Mouse (Mus musculus) Patski (cell line): Measurements from ENCODE around the gene Samd1. TPM values are rescaled to one million over a fixed set of nuclear protein-coding genes. Genes with fewer than 3 reads are reported as not detected.
A peak's percentile ranks its signal among the peaks of the same experiment; 100 is the strongest.

Experiments
- ATAC-seq: fragments of 100-300 bp; one replicate; pipeline ENCODE4 v1.8.0; 2021
- CTCF ChIA-PET: fragments of 350-600 bp; sonication (Branson Sonifier 250); formaldehyde crosslinking; loops from one replicate; lab custom pipeline; 2022; ENCODE audit warnings: inconsistent platforms; lab: Charles Lee
- POLR2A ChIA-PET: fragments of 350-600 bp; sonication (Branson Sonifier 250); formaldehyde crosslinking; loops from one replicate; lab custom pipeline; 2022; ENCODE audit warnings: antibody characterized with exemption, inconsistent platforms; lab: Charles Lee
- DNase-seq: peaks from one replicate; pipeline ENCODE4 v3.0.0-alpha.2; 2011; ENCODE audit warnings: low read depth, low spot score
- H3K27me3 ChIP-seq: fragments of 371-371 bp; one replicate; pipeline ENCODE4 v1.5.1; 2021
- CTCF ChIP-seq: fragments of 100-300 bp; IDR thresholded peaks from one replicate; pipeline ENCODE4 v1.5.1; 2021
- in situ Hi-C: fragments of 300-500 bp; cut with MboI; formaldehyde crosslinking; loops from 3 replicates; pipeline ENCODE4 v1.11.1; 2018; ENCODE audit warnings: low pct_unique_long_range_greater_than_20kb, mixed read lengths
- polyA plus RNA-seq: library from polyadenylated mRNA; unstranded; gene quantifications from one replicate; pipeline ENCODE4 v1.2.3, GENCODE M21; 2021

The Samd1 gene
- polyA plus RNA-seq, 1 experiment from 2014 or later, result 42.5 TPM

DNA sequence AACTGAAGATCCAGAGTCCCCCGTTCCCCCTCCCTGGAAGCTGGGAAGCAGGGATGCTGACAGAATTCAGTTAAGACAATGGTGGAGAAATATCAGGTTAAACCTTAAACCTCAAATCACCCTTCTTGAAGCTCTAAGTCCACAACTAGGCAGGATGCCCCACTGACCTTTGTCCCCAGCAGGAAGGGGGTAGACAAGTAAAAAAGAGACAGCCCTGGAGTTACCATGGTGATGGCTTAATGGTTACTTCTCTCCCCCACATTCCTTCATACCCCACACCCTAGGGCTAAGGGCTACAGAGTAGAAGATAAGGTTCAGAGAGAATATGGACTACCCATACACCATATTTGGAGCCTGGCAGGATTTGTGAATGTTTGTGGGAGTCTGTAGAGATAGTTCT is 26.2 kb downstream of the Samd1 start:
- ATAC-seq (no peak), DNase-seq (no peak)
- ChIA-PET POLR2A (interaction anchor here (0.5 to 0.8 kb wide), 3 partner anchors 16 to 58 kb away, joined by 3 read pairs; no protein-coding TSS in a partner anchor), CTCF (interaction anchor here (1.0 to 1.7 kb wide), 3 partner anchors 13 to 22 kb away, joined by 3 to 6 read pairs (median 6); partner anchors contain the start of gene 2210011C24Rik)
- in situ Hi-C loops, result loop anchor here (25.0 kb wide), 1 partner anchor 639 kb away; the partner anchor contains the start of gene Ier2
- no peaks in the 10 kb centered on the region for H3K27me3 ChIP-seq
- no peak for TF ChIP-seq CTCF

GRCm38 (mm10) chr8:84024171-84024570 is 26.7 kb downstream of the Samd1 start:
- DNase-seq (no peak), ATAC-seq (no peak)
- ChIA-PET CTCF (interaction anchor here (0.6 to 1.7 kb wide), 5 partner anchors 13 to 141 kb away, joined by 3 to 6 read pairs (median 3); partner anchors contain the start of gene 2210011C24Rik), POLR2A (interaction anchor here (0.7 to 0.8 kb wide), 2 partner anchors 25 to 37 kb away, joined by 3 read pairs; no protein-coding TSS in a partner anchor)
- H3K27me3 ChIP-seq, result no peaks in the 10 kb centered on the region
- in situ Hi-C loops, result loop anchor here (25.0 kb wide), 1 partner anchor 638 kb away; the partner anchor contains the start of gene Ier2
- TF ChIP-seq CTCF, result no peak

- CTCF ChIA-PET, result no interaction called here
- H3K27me3 ChIP-seq, result no peaks in the 10 kb centered on the region
- TF ChIP-seq CTCF, result no peak
- no peak for DNase-seq
- in situ Hi-C loops, result no loop called here
- ATAC-seq, result no peak
- POLR2A ChIA-PET, result interaction anchor here (0.6 kb wide), 1 partner anchor 234 kb away, joined by 3 read pairs; no protein-coding TSS in a partner anchor
Measured at GRCm38 (mm10) chr8:84025863-84026262, 28.4 kb downstream of the Samd1 start.

- CTCF ChIA-PET, result no interaction called here
Measured at GRCm38 (mm10) chr8:84027449-84027848, 30.0 kb downstream of the Samd1 start.

DNA sequence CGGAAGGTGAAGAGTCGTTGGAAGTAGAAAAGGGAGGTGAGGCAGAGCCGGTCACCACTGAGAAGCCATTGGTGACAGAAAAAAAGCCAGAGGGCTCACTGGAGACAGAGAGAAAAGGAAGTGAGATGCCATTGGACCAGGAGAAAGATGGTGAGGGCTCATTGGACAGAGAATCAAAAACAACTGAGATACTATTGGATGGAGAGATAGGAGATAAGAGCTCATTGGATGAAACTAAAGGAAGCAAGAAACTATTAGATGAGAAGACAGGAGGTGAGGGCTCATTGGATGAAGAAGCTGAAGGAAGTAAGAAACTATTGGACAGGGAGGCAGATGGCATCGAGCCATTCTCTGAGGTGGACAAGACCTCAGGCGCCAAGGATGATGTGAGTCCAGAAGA is 31.8 kb downstream of the Samd1 start:
- POLR2A ChIA-PET, result no interaction called here
- ATAC-seq (no peak), DNase-seq (no peak)
- TF ChIP-seq CTCF, result no peak
- no peaks in the 10 kb centered on the region for H3K27me3 ChIP-seq
- CTCF ChIA-PET, result interaction anchor here (0.7 kb wide), 1 partner anchor 35 kb away, joined by 3 read pairs; no protein-coding TSS in a partner anchor
- in situ Hi-C loops, result no loop called here

More at GRCm38 (mm10) chr8:84027449-84027848, 30.0 kb downstream of the Samd1 start:
- no peak for TF ChIP-seq CTCF
- POLR2A ChIA-PET, result interaction anchor here (0.9 to 1.0 kb wide), 2 partner anchors 16 to 98 kb away, joined by 3 read pairs; partner anchors contain the start of gene Podnl1
- DNase-seq (no peak), ATAC-seq (no peak)
- in situ Hi-C loops, result no loop called here
- no peaks in the 10 kb centered on the region for H3K27me3 ChIP-seq

DNA sequence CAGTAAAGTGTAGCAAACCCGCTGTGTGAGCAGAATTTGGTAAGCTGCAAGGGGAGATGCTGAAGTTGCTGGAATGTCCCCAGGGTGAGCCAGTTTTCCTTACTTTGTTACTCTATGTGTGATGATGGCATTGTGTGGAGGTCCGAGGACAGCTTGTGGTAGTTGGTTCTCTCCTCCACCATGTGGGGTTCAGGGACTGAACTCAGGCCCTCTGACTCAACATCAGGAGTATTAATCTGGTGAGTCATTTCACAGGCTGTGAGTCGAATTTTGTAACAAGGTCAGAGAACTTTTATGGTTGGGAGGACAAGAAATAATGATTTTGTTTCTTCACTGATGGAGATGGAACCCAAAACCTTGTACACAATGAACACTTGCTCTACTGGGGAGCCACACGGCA is 35.3 kb downstream of the Samd1 start:
- peak; percentile 64 for DNase-seq
- POLR2A ChIA-PET, result interaction anchor here (0.5 kb wide), 1 partner anchor 126 kb away, joined by 3 read pairs; no protein-coding TSS in a partner anchor
- peak; percentile 73 for ATAC-seq
- CTCF ChIA-PET, result no interaction called here
- no peak for TF ChIP-seq CTCF
- in situ Hi-C loops, result no loop called here
- no peaks in the 10 kb centered on the region for H3K27me3 ChIP-seq

DNA sequence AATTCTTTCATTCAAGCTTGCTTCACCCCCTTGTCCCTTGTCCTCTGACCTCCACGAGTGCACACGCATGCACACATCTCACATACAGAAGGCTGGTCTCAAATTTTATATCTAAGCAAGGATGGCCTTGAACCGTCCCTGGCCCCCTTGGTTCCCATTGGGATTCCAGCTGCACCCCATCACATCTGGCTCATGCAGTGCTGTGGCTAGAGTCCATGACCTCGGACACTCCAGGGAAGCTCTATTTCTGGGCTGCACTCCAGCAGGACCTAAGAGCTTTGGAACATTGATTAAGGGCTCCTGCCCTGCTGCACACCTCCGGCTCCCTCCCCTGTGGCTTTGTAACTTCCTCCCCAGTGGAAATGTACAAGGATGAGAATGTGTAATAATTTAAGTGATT is 40.5 kb downstream of the Samd1 start:
- POLR2A ChIA-PET, result no interaction called here
- no peaks in the 10 kb centered on the region for H3K27me3 ChIP-seq
- in situ Hi-C loops, result loop anchor here (5.0 kb wide), 1 partner anchor 134 kb away; no protein-coding TSS in a partner anchor
- TF ChIP-seq CTCF, result no peak
- CTCF ChIA-PET, result interaction anchor here (1.1 to 2.0 kb wide), 7 partner anchors 14 to 144 kb away, joined by 3 to 6 read pairs (median 4); partner anchors contain the start of gene Rfx1
- DNase-seq (no peak), ATAC-seq (no peak)

GRCm38 (mm10) chr8:84039050-84039449 is 41.6 kb downstream of the Samd1 start:
- ChIA-PET POLR2A (no interaction called here), CTCF (interaction anchor here (0.6 to 2.0 kb wide), 10 partner anchors 15 to 149 kb away, joined by 3 to 6 read pairs (median 4); partner anchors contain the start of gene Rfx1)
- DNase-seq (peak; percentile 33), ATAC-seq (no peak)
- in situ Hi-C loops, result loop anchor here (5.0 kb wide), 1 partner anchor 133 kb away; no protein-coding TSS in a partner anchor
- H3K27me3 ChIP-seq, result no peaks in the 10 kb centered on the region
- TF ChIP-seq CTCF, result peak; percentile 92

DNA sequence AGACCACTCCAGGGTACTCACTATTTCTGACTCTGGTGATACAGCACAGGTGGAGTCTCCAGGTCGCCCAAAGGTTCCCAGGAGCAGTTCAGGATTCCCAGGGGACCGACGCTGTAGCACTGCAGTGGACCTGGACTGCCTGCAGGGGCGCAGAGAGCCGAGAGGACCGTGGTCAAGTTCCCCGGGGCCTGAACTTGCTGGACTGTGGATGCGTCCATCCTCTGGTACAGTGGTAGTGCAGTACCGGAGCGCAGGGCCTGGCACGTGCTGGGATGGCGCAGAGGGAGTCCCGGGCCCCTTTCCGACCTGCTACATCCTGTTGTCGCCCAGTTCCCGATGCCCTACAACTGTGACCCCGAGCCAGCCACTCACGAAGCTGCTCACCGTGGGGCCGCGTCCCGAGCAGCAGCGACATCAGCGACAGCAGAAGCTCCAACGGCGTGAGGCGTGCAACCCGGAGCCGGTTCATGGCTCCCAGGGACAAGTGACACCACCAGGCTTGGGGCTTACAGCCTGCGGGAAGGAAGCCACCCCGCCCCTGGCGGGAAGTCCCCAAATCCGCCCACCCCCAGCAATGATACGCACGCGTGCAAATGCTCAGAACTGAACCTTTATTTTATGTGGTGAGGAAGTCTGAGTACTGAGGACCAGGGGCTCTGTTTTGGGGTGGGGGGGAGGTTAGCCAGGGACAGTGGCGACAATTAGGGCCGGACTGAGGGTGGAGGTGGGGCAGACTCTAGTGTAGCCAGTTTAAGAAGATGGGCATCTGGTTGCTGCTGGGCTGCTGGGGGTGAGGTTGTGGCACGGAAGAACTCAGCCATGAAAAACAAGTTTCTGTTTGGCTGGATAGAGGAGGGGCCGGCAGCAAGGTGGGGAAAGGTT is 44.8 kb downstream of the Samd1 start, which contains the start of gene Il27ra:
Gene Il27ra, minus strand, starts transcription at position 524 of the 882 bp plus-strand sequence.
- POLR2A ChIA-PET, result no interaction called here
- TF ChIP-seq CTCF, result peak; percentile 79
- no peak for DNase-seq
- in situ Hi-C loops, result no loop called here
- CTCF ChIA-PET, result no interaction called here
- peaks cover 4% of the 10 kb centered on the region for H3K27me3 ChIP-seq
- ATAC-seq, result no peak

DNA sequence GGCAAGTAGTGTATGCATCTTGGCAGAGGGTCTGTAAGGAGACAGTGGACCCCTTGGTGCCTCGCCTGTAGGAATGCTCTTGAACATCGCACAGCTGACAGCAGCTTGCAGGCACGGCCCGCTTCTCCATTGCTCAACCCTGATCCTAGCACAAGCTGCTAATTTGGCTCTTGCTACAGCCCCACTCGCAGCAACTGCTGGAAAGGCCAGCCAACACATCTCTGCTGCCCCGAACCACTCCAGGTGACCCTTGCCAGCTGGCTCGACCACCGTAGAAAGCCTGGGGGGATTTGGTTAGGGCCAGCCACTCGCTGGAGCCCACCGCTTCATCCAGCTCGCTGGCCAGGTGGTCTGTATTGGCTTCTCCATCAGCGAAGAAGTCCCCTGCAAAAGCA is 45.5 kb downstream of the Samd1 start:
- CTCF ChIA-PET, result interaction anchor here (1.0 to 1.1 kb wide), 2 partner anchors 22 to 25 kb away, joined by 3 to 4 read pairs; partner anchors contain the start of gene Gm10643
- no peak for DNase-seq
- ATAC-seq, result no peak
- TF ChIP-seq CTCF, result no peak
- H3K27me3 ChIP-seq, result peaks cover 4% of the 10 kb centered on the region
- POLR2A ChIA-PET, result no interaction called here
- in situ Hi-C loops, result no loop called here
